Mouse (Mus musculus): ENCODE measurements at regions not wholly inside any gene's neighbourhood (a gene's known extent, or its start where the extent isn't known, plus 50 kb on each side); places are given as distances from the start of the nearest gene placed in this dataset.

DNA sequence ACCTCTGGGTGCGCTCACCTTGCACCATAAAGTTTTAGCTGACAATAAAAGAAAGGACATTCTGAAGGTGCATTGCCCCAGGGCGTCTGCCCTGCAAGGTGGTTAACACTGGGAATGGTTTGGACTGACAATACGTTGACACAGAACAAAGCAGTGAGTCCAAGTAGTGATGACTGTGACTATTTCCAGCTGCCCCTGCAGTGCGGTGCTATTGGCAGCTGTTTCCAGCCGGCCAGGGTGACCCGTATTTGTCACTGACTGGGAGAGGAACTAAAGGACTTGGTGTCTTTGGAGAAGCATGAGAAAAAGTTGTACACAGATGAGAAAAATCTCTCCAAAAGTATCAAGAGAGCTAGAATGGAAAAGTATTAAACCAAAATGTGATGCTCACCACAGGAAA, 52.0 kb upstream of the Vtcn1 start:
- no peak for DNase-seq

DNA sequence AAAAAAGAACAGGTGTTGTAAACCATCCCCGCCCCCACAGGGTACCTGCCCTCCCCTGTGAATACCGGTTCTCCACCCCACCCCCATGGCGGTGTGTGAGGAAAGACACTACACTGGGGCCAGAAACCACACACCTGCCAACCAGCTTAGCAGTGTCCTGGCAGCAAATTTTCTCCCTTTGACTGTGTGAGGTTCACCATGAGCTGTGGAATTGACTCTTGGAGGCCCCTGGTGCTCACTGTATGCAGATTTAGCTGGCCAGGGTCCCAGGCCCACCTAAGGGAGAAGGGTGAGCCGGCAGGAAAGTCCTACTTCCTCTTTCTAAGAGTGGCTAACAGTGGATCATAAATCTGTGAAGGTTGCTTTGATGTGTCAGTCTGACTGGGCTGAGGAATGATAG, 53.9 kb upstream of the Vtcn1 start:
- DNase-seq = peak in 1 of 2 experiments; percentile 4

- no peak for DNase-seq
Measured at GRCm38 (mm10) chr3:100770841-100771240, 54.4 kb upstream of the Vtcn1 start.

GRCm38 (mm10) chr3:100769146-100769545, 56.1 kb upstream of the Vtcn1 start:
- DNase-seq = no peak

- DNase-seq = peak; percentile 17 to 46
Measured at GRCm38 (mm10) chr3:100768170-100768624, 57.1 kb upstream of the Vtcn1 start.

DNA sequence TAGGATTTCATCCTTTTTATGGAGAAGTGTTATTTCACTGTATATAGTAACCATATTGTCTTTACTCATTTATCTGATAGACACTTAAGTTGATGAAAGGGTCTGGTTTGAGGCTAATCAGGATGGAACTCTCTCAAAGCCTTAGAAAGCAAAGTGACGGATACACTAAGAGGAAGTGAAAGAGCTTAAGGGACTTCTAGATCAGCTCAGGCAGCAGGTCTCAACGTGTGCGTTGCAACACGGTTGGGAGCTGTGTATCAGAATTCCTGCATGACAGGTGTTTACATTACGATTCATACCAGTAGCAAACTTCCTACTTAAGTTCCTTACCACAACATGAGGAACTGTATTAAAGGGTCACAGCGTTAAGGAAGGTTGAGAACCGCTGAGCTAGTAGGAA, 59.9 kb upstream of the Vtcn1 start:
- no peak for DNase-seq

- no peak for DNase-seq
Measured at GRCm38 (mm10) chr3:100762895-100763294, 62.4 kb upstream of the Vtcn1 start.

- no peak for DNase-seq
Measured at GRCm38 (mm10) chr3:100759091-100759941, 65.9 kb upstream of the Vtcn1 start.

- no peak for DNase-seq
Measured at GRCm38 (mm10) chr3:100754677-100755076, 69.4 kb upstream of the Man1a2 start.

DNA sequence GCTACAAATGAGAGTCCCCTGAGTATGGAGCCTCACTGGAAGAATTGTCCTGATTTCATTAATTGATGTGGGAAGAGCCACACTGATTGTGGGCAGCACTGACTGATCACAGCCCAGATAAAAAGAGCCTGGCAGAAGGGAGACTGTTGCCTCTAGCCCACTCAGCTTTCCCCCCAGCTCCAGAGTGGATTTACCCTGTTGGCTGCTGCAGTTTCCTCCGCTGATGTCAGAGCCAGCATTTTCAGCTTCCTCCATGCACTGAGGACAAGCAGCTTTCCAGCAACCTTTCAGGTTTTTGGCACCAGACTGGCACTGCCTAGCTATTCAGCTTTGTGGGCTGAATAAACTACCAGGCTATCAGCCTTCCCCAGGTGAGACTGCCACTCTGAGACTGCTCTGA, 65.9 kb upstream of the Man1a2 start:
- peak; percentile 16 to 33 for DNase-seq

- DNase-seq = no peak
Measured at GRCm38 (mm10) chr3:100748727-100749126, 63.4 kb upstream of the Man1a2 start.

- no peak for DNase-seq
Measured at GRCm38 (mm10) chr3:100748309-100748691, 63.0 kb upstream of the Man1a2 start.

GRCm38 (mm10) chr3:100747421-100748308, 62.4 kb upstream of the Man1a2 start:
- peak; percentile 12 to 14 for DNase-seq

GRCm38 (mm10) chr3:100737660-100738059, 52.4 kb upstream of the Man1a2 start:
- no peak for DNase-seq

DNA sequence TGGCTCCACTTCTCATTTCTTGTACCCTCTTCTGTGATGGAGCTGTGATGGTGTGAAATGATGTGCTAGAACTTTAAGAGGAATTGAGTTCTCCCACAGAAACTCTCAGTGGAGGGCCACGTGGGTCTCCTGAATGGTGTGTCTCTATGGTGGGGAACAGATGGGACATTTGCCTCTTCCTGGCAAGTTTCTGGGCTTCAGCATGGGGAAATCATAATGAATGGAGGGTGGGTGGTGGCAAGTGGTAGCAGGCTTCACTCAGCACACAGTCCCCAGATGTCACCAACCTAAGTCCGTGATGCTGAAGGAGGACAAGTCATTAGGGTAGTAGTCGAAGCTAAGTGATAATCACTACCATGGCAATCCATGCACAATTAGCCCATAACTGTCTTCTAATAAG, 51.2 kb upstream of the Man1a2 start:
- no peak for DNase-seq
